Mouse (Mus musculus) heart, adult 2 months (tissue): ENCODE results near the gene Gm13124.

Source experiments
- CTCF ChIP-seq: fragments of 200-600 bp; IDR thresholded peaks from 2 replicates; pipeline ENCODE4 v1.8.1; 2022; ENCODE audit warnings: antibody characterized with exemption, mild to moderate bottlenecking, moderate library complexity
- EP300 ChIP-seq: fragments of 200-500 bp; IDR thresholded peaks from 2 replicates; pipeline ENCODE4 v1.6.1; 2011; ENCODE audit warnings: low read depth, low read length, control low read depth; ENCODE audit not compliant: insufficient read depth

- TF ChIP-seq EP300 (no peak), CTCF (no peak)
These were observed 3.7 kb downstream of the Gm13124 start for GRCm38 (mm10) chr4:144561205-144561604.
